Mouse (Mus musculus) adrenal gland, postnatal 4 days (tissue): ENCODE measurements around the gene Ugt1a6a. TPM values are rescaled to one million over a fixed set of nuclear protein-coding genes. Genes with fewer than 3 reads are reported as not detected.

Source experiments
- DNase-seq, 2 experiments: peaks; one replicate each; pipeline ENCODE4 v3.0.0; 2021 to 2022; ENCODE audit warnings: low spot score in 2 of 2, mixed read lengths in 2 of 2
- total RNA-seq, 2 experiments: library from RNA; stranded (reverse); gene quantifications; 2 replicates each; pipeline ENCODE4 v1.2.3; 2021

Gene Ugt1a6a
- total RNA-seq, 2 experiments from 2014 or later: 5.2 to 6.3 TPM

GRCm38 (mm10) chr1:88264237-88264868 lies 129.7 kb downstream of the Ugt1a6a start:
- DNase-seq: no peak

GRCm38 (mm10) chr1:88264869-88265240 lies 130.2 kb downstream of the Ugt1a6a start:
- no peak for DNase-seq

- DNase-seq: no peak
Observed at GRCm38 (mm10) chr1:88266123-88266522, 131.5 kb downstream of the Ugt1a6a start.

- DNase-seq: no peak
Observed at GRCm38 (mm10) chr1:88267489-88267888, 132.9 kb downstream of the Ugt1a6a start.

GRCm38 (mm10) chr1:88268070-88268469 lies 133.5 kb downstream of the Ugt1a6a start:
- DNase-seq: no peak

Other genes with a start within 250 kb of the Ugt1a6a start
- gene Usp40, start 126.3 kb upstream of the Ugt1a6a start, total RNA-seq: 10 to 100 TPM; 35.7 to 39.6 TPM
- gene Ugt1a10, start 79.4 kb upstream of the Ugt1a6a start, total RNA-seq: 1 to 10 TPM; 2.8 to 3.2 TPM
- gene Ugt1a9, start 64.0 kb upstream of the Ugt1a6a start, total RNA-seq: 1 to 10 TPM in 1 of 2 experiments, under 1 TPM in 1; 0.22 to 2.3 TPM
- gene Ugt1a8, start 47.0 kb upstream of the Ugt1a6a start, total RNA-seq: not detected
- gene Ugt1a7c, start 39.7 kb upstream of the Ugt1a6a start, total RNA-seq: 1 to 10 TPM; 2.1 to 5.4 TPM
- gene Ugt1a6b, start 31.6 kb upstream of the Ugt1a6a start, total RNA-seq: 1 to 10 TPM; 1.7 to 8.0 TPM
- gene Ugt1a5, start 31.2 kb downstream of the Ugt1a6a start, total RNA-seq: under 1 TPM; 0.64 to 0.68 TPM
- gene Ugt1a2, start 65.8 kb downstream of the Ugt1a6a start, total RNA-seq: 10 to 100 TPM in 1 of 2 experiments, 1 to 10 TPM in 1; 1.0 to 31.4 TPM
- gene Dnajb3, start 71.0 kb downstream of the Ugt1a6a start, total RNA-seq: 1 to 10 TPM; 3.3 to 4.2 TPM
- 10 to 100 TPM in 1 of 2 experiments, 1 to 10 TPM in 1; 1.5 to 43.6 TPM for gene Ugt1a1, start 77.2 kb downstream of the Ugt1a6a start, total RNA-seq
- gene Mroh2a, start 92.2 kb downstream of the Ugt1a6a start, total RNA-seq: under 1 TPM; 0.20 to 0.42 TPM
- gene Hjurp, start 142.8 kb downstream of the Ugt1a6a start, total RNA-seq: 100 to 1,000 TPM; 124 to 130 TPM
- gene Trpm8, start 142.9 kb downstream of the Ugt1a6a start, total RNA-seq: under 1 TPM in 1 of 2 experiments, not detected in 1; 0.06 TPM